Mouse (Mus musculus) lung, postnatal 0 days (tissue): Measurements from ENCODE around the gene Gm49711.

ENCODE experiments used
- CTCF ChIP-seq: IDR thresholded peaks from 2 replicates; pipeline ENCODE4 v1.5.1; 2016; ENCODE audit warnings: antibody characterized with exemption, mild to moderate bottlenecking
- EP300 ChIP-seq: IDR thresholded peaks from 2 replicates; pipeline ENCODE4 v1.6.1; 2016; ENCODE audit warnings: antibody characterized with exemption, mild to moderate bottlenecking, control low read depth

DNA sequence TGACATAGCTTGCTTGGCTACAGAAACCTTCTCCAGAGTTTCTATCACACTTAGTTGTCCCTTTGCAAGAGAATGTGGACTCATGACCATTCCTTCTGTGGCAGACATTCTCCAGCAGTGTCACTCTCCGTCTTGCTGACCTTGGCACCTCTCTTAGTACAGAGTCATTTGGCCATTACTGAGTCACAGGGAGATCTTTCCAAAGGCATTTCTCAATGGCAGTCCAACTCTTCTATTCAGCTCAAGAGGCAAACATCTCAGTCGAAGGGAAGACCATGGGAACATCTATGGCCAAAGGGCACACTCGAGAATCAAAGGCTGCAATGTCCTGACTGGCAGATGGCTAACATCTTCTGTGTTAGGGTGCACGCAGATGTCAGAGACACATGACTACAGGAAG, 74.4 kb downstream of the Gm49711 start:
- no peak for TF ChIP-seq EP300
- TF ChIP-seq CTCF, result no peak
